Mouse (Mus musculus) kidney, adult 2 months (tissue): ENCODE results near the gene Adcy5.

Source experiments
- CTCF ChIP-seq: fragments of 200-500 bp; conservative IDR thresholded peaks from 2 replicates; pipeline ENCODE4 v1.5.1; 2011; ENCODE audit warnings: low read depth, mild to moderate bottlenecking, control low read depth, low read length, moderate library complexity, mixed read lengths; ENCODE audit not compliant: insufficient read depth, insufficient read length
- POLR2A ChIP-seq: fragments of 200-500 bp; IDR thresholded peaks from one replicate; pipeline ENCODE4 v1.6.1; 2011; ENCODE audit warnings: low read depth, low read length, control low read depth

DNA sequence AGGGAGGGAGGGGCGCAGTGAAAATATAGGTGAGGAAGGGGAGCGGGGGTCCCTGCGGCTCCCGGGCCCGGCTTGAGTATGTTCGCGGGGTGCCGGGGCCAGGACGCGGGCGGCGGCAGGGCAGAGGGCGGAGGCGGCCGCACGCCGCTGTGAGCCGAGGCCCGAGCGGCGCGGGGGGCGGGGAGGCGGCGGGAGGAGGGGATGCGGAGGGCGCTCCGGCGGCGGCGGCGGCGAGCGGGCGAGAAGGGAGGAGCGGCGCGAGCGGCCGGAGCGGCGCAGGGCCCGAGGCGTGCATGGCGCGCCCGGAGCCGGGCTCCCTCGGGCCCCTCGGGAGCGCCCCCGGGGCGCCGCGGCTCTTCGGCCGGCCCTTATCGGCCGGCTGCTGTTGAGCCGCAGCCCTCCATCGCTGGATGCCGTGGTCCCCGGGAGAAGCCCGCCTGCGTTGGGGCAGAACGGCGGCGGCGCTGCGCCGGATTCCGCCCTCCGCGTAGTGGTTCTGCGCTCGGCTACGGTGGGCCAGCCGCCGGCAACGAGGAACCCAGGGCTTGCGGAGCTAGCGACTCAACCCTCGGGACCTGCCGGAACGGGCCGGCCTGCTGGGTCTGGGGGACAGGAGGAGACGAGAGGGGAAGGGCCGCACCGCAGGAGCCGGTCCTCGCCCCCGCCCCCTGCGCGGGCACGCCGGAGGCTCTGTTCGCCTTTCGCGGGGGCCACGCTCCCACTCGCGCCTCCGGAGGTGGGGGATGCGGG is at the start of gene Adcy5:
- no peak for TF ChIP-seq POLR2A
- TF ChIP-seq CTCF, result no peak
